Mouse (Mus musculus): ENCODE measurements at regions not wholly inside any gene's neighbourhood (a gene's known extent, or its start where the extent isn't known, plus 50 kb on each side); places are given as distances from the start of the nearest gene placed in this dataset.

DNA sequence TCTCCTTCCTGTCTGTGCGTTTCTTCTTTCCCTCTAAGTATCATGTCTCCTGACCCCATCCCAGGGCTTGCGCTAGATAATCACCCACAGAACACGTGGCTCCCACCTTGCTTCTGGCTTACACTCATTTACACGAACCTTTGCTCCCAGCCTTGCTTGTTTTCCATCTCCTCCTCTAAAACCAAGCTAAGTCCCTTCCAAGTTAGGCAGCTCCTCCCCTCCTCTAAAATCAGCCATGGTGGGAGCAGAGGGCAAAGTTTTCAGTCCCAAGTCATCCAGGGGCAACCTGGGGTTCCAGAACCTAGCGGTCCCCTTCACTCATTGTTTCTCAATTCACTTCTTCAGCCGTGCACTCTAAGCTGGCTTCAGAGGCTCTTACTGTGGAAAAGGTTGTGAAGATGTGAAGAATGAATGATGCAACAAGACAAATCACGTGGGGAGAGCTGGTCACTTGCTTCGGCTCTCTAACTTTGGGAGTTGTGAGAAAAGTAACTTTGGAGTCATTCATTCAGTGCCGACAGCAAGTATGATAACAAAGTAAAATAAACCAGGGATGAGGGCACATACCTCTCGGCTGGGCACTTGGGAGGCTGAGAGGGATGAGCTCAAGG lies 179.9 kb upstream of the Rreb1 start:
- TF ChIP-seq CTCF (IDR thresholded peaks at IDR 0.05; ENCODE audit: extremely low read depth, insufficient read depth, insufficient read length, insufficient replicate concordance) (no peak), POLR2A (IDR thresholded peaks at IDR 0.05; ENCODE audit: low read depth, low read length) (no peak)
